Mouse (Mus musculus): Measurements from ENCODE around the gene Tet3.

DNA sequence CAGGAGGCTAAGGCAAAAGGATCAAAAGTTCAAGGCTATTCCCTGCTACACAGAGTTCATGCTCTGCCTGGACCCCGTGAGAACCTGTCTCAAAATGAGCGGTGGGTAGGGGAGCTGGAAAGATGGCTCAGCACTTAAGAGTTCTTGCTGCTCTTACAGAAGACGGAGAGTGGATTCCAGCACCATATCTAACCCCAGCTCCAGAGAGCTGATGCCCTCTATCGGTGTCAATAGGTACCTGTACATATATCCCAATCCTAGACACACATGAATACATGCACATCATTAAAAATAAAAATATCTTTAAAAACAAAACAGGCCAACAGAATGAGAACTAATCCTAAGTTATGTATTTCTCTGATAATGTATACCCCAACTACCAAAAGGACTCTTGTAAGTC lies 19.3 kb upstream of the Tet3 start:
- peak; percentile 55 for TF ChIP-seq CTCF (IDR thresholded peaks at IDR 0.05; ENCODE audit: low read depth)
- no peak for TF ChIP-seq EP300 (IDR thresholded peaks at IDR 0.05; ENCODE audit: low read depth)

All from liver, postnatal 0 days (tissue).